Mouse (Mus musculus) thymus, postnatal 14 days (tissue): ENCODE measurements at regions not wholly inside any gene's neighbourhood (a gene's known extent, or its start where the extent isn't known, plus 50 kb on each side); places are given as distances from the start of the nearest gene placed in this dataset.

ENCODE experiments used
- DNase-seq: peaks from one replicate; pipeline ENCODE4 v3.0.0; 2021

DNA sequence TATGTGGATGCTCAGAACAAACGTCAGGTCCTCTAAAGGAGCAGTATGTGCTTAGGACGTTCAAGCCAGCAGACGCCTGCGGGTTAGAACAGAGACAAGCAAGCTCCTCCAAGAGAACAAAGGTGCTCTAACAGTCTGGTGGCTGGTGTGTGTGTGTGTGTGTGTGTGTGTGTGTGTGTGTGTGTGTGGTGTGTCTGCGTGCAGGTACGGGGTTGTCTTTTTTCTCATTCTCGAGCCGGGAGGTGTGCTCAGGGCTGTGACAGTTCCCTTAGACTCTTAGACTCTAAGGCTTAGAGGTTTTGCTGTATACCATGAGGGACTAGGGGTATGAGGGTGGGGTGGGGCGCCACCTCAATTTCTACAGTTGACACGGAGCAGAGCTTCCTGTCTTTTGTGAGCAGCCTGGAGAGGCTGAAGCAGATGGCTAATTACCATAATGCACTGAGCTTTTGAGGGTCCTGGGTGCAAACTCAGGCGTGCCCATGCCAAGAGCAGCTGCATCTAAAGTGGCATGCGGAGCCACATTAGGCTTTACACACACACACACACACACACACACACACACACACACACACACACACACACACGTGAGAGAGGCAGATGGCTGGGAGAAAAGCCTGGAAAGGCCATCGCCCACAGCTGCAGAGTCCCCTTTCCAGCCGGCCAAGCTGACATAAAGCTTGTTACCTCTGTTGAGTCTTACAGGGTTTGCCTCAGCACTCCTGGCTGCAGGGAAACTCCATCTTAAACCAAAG lies 124.1 kb upstream of the Foxn2 start:
- peak; percentile 69 for DNase-seq

DNA sequence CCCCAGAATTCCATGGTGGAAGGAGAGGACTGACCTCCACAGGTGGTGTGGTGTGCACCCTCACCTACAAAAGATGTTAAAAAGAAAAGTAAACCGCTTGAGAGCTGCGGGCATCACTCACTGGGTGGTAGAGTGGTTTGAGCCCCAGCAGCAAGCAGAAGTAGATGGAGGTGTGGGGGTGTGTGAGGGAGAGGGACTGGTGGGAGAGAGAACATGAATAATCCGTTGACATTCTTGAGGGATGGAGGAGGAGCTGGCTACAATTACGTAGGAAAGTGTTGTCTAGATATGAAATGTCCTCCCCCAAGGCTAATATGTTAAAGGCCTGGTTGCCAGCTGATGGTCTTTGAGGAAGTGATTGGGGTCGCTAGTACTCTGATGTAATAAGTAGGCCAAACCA lies 123.2 kb upstream of the Foxn2 start:
- no peak for DNase-seq

DNA sequence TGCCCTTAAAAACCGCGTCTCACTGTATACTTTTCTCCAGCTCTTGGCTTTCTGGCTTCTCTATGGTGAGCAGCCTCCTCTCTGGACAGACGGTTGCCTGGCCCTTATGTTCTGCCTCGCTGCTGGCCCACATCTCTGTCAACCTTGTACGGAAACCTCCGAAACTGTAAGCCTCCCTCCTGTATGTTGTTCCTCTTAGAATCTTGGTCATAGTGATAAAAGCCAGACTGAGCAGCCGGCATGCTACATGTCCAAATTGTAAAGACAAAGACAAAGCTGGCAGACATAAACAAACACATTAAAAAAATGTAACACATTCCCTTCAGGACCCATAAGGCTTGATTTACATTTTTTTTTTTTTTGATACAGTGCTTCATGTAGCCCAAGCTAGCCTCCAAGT lies 122.7 kb upstream of the Foxn2 start:
- no peak for DNase-seq

- no peak for DNase-seq
Observed at GRCm38 (mm10) chr17:88318207-88318791, 122.2 kb upstream of the Foxn2 start.

DNA sequence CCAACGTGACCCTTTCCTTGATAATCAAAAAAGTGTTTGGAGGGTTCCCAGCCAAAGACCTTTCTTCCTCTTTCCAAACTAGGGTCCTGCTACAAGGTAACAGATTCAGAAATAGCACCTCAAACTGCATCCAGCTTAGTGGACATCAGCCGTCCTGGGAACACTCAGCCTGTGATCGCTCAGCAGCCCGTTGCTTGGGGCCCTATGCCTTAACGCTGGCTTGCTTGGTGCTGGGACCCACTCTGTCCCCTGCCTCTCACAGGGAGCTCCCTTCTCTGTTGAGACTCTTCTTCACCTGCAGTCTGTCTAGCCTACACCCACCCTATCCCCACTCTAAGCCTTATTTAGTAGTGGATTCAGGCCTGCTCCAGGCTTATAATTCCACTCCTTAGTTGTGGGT lies 121.6 kb upstream of the Foxn2 start:
- DNase-seq: no peak

GRCm38 (mm10) chr17:88320686-88321085 lies 119.8 kb upstream of the Foxn2 start:
- no peak for DNase-seq

- DNase-seq: no peak
Observed at GRCm38 (mm10) chr17:88325326-88325909, 115.1 kb upstream of the Foxn2 start.

DNA sequence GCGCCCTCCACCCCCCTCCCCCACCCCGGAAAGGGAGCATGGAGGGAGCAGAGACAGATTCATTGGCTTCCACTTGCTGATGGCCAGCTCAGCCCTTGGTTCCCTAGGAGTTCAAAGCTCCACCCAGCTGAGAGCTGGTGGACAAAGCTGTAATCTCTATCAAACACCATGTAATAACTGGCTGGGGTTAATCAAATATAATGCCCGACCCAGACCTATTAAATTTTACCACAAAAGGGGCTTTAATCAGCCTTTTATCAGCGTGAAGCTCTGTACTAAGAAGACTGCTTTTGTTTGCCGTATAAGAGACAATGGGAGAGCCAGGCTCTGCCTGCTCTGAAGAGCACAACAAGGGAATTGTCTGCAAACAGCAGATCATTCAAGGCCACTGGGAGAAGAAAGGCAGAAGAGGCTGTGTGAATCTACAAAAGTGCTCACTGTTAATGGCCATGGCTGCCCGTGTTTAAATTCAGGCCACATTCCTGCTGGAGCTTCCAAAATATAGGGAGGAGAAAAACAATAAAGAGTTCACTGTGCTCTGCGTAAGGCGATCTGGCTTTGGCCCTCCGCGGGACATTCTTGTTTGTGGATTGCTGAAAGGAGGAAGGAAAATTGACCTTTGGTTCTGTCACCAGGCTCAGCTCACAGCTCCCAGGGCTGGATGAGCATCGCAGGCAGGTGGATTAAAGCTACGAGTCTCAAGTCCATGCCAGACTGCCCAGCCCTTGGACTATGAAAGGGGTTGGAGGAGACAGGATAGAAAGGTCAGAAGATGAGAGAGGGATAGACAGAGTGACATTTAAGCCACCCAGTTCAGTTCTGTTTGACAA lies 114.4 kb upstream of the Foxn2 start:
- DNase-seq: no peak

DNA sequence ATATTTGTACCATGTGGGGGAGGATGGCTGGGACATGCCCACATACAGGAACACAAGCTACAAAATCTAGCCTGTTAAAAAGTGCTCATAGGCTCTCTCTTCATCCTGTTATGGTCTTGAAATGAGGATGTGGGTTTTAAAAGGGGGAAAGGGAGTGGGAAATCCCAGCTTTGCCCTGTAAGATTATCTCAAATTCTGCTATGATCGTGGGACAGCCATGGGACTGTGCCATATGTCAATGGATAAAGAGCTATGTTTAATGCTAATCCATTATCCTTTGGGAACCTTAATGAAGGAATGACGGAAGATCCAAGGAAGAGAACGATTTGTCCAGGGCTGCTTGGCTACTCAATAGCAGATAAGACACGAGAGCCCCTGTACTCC lies 113.8 kb upstream of the Foxn2 start:
- no peak for DNase-seq

DNA sequence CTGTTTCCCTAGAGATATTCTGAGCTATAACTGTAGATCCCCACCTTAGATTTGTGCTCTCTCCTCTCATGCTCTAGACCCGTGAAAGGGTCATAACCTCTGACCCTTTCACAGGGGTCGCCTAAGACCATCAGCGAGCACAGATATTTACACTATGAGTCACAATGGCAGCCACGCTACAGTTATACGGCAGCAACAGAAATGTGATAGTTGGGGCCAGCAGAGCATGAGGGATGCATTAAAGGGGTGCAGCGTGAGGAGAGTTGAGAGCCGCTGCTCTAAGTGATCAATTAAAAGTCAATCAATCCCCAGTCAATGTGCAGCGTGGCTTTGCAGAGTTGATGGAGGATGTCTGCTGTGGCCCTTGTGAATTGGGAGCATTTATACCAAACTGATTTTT lies 112.7 kb upstream of the Foxn2 start:
- DNase-seq: no peak

DNA sequence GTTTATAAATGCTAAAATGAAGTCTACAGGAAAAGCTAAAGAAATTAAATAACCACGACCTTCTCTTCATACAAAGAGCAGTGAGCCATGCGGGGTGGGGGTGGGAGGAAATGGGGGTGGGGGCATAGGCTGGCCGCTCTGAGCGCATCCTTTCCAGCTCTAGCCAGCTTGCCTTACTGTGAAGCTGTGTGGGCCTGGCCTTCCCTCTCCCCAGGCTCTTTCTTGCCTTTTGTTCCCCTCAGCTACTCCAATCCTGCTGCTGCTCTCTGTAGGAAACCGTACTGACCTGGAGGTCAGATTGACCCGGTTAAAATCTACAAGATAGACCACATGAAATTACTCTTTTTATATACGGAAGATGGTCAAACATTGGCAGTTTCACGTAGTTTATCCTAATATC lies 111.7 kb upstream of the Foxn2 start:
- peak; percentile 12 for DNase-seq

GRCm38 (mm10) chr17:88329715-88330114 lies 110.8 kb upstream of the Foxn2 start:
- DNase-seq: no peak

- no peak for DNase-seq
Observed at GRCm38 (mm10) chr17:88330129-88330528, 110.4 kb upstream of the Foxn2 start.

DNA sequence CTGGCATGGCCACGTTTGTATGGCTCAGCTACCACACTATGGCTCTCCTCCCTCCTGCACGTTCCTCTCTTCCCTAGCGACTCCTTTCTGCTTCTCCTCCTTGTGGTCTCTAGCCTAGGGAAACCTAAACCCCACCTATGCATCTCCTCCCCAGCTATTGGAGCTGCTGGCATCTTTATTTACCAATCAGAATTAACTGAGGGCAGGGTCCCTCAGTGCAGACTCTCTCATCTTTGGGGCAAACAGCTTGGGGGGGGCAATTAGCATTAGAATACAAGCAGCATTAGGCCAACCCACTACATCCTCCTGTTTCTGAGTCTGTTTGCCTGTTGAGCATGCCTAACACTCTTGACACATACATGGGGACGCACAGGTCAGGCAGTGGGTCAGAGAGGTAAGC lies 106.7 kb upstream of the Foxn2 start:
- no peak for DNase-seq

- no peak for DNase-seq
Observed at GRCm38 (mm10) chr17:88335271-88335670, 105.2 kb upstream of the Foxn2 start.

DNA sequence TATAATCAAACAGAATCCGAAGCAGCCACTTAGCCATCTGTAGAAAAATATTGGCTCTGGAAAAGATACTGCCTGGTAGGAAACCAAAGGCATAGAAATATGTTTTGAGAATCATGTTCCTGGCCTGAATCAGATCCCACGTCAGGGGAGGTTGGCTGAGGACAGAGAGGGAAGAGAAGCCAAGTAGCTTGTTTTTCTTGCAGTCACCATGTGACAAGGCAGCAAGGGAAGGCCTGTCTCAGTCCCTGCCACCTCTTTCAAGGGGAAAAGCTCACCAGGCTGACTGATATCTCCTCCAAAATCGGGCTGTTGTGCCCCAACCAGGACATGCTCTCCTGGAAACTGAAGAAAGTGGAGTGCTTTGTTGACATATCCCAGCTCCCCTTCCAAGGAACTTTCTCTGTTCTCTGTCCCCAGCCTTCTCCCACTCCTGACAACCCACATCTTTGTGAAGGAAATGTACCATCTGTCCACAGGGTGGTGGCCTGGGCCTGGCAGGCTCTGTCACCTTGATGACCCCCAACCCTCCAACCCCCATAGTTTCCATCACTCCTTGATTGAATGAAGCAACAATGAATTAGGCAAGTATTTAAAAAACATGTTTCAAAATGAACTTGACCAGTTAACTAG lies 104.3 kb upstream of the Foxn2 start:
- DNase-seq: no peak

DNA sequence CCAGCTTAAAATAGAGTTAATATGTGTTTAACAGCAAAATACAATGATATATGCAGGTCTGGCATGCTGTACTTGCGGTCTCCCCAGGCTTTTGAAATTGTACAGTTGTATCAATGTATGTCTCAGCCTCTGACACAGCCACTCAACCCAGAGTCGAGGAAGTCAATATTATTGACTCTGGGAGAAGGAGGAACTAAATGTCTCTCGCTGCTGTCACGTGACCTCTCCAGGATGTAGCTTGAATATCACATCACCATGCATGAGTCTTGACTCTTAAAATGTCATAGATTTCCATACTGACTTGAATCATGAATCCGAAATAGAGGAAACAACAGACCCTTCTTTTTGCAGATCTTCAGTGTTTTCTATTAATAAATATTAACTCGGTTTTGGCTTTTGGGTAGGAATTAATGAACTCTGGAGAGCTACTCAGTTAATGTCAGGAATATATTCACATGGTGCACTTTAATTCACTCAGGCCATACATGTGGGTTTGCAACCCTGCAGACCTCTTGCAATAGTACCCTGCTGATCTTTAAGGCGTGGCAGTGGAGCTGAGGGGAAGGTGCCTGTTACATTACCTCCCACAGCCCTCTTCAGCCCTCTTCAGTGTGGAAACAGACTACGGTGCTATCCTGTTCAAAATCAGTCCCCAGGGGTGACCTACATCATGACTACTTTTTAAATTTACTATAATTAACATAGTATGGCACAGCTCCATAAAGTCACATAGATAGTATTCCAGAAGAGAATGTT lies 102.7 kb upstream of the Foxn2 start:
- DNase-seq: no peak

DNA sequence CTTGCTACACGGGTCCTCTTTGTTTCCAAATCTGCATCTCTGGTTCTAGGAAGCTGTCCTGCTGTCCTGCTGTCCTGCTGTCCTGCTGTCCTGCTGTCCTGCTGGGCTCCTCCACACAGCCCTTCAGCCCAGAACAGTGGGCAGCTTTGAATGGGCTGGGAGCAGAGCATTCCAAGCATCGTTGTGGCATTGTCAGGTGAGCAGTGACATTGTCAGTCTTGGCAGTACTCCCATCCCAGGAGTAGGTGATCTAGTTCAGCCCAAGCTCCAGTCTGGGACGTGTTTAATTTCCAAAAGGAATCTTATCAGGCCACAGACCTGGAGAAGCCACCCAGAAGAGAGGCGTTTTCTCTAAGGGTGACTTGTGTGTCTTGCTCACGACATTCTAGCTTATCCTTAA lies 99.4 kb upstream of the Foxn2 start:
- DNase-seq: no peak

GRCm38 (mm10) chr17:88341599-88341998 lies 98.9 kb upstream of the Foxn2 start:
- DNase-seq: no peak

DNA sequence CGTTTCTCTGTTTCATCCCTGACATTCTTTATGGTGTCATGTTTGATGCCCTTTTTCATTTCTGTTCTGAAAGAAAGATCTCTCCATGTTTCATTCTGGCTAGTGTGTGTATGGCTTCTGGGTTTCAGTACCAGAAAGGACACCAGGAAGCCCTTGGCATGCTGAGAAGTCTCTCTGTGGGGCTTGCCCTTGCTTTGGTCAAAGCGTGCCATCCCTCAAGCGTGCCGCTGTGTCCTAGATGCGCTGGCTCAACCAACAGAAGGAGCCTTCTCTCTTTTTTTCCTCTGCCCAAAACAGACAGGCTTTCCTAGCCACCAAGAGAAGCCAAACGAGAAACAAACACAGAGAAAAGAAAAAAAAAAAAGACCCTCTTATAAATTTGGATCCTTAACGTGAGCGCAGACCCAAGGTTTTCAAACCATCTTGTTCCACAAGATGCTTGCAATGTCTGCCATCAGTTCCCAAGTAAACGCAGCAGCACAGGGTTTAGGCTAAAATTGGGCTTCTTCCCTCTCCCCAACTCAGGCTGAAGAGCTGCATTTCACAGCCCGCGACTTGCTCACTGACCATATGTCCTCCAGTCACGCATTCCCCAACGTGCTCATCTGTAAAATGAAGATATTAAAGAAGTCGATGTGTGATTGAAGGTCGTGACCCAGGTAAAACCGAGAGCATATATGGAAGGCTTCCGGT lies 97.3 kb upstream of the Foxn2 start:
- no peak for DNase-seq

DNA sequence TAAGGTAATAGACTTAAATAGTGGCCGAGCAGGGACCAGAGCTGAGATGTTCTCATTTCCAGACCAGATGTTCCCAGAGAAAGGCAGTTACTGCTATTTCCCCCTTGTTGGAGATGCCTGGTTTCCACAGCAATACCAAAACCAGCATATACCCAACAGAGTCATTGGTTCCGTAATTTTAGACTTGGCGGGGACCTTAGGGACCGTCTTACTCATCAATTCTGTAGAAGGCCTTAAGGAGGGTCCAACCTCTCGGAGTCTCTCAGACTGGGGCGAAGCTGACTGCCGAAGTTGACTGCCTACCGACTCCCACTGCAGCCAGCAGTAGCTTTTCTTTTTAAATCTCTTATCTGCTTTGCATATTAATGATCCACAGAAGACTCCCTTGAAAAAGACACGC lies 95.1 kb upstream of the Foxn2 start:
- DNase-seq: no peak

GRCm38 (mm10) chr17:88346896-88347295 lies 93.6 kb upstream of the Foxn2 start:
- no peak for DNase-seq
